ENCODE assay signal across 12 mouse cellular contexts in genomic region chr2:31169001-31169400, GRCm38 (mm10). TPM values are rescaled to one million over a fixed set of nuclear protein-coding genes. Genes with fewer than 3 reads are reported as not detected.
DNase-seq lines count a peak whose midpoint lies in the region; ATAC-seq and TF ChIP-seq lines count a peak whose summit lies in the region.
"Had no signal": no experiment of that assay in that cellular context is flagged by ENCODE, and none has a peak within 500 bp of the region (broad histone marks: within the 10 kb centered on the region; RNA-seq: fewer than 3 reads in every experiment).

No protein-coding gene starts in this region.

- DNase-seq in ES-E14 (ENCODE audit: low read depth, low spot score), result no peak
- peak; percentile 62 for DNase-seq in adrenal gland, postnatal 10 days
- peak; percentile 66 for DNase-seq in kidney, postnatal 10 days
- DNase-seq in midbrain, embryonic 11.5 days (ENCODE audit: low spot score, missing footprints), result no peak
- no peak for DNase-seq in urinary bladder, postnatal 36 days (ENCODE audit: low spot score in 2 of 2)
- no peak for DNase-seq in cerebellum, adult 9-11 months
- DNase-seq: embryo, embryonic 11 days; left cerebral cortex, postnatal 4 days had no signal

- no peak overlapping the region for H3K4me3 ChIP-seq in ES-E14 (ENCODE audit: insufficient read depth in 1 of 2, low read depth in 1 of 2, low read length in 2 of 2, poor library complexity in 1 of 2, severe bottlenecking in 1 of 2)
- no peak overlapping the region for H3K4me3 ChIP-seq in heart, embryonic 16.5 days (ENCODE audit: low read length)
- no peak overlapping the region for H3K4me3 ChIP-seq in midbrain, embryonic 11.5 days (ENCODE audit: low read depth, low read length)
- no peak overlapping the region for H3K4me3 ChIP-seq in forebrain, embryonic 13.5 days
- H3K4me3 ChIP-seq: midbrain, embryonic 12.5 days had no signal

- H3K27me3 ChIP-seq in heart, embryonic 16.5 days (ENCODE audit: control insufficient read depth, insufficient read depth, low read length), result no peaks in the 10 kb centered on the region
- no peaks in the 10 kb centered on the region for H3K27me3 ChIP-seq in midbrain, embryonic 11.5 days (ENCODE audit: control insufficient read depth, insufficient read depth, low read length)
- H3K27me3 ChIP-seq in forebrain, embryonic 13.5 days, result no peaks in the 10 kb centered on the region
- H3K27me3 ChIP-seq: midbrain, embryonic 12.5 days had no signal

- peak; percentile 42 for ATAC-seq in heart, embryonic 16.5 days (replicated peaks; ENCODE audit: extremely low read depth, insufficient read depth, low FRiP score)
- ATAC-seq in midbrain, embryonic 11.5 days (ENCODE audit: low FRiP score), result no peak
- ATAC-seq in forebrain, embryonic 13.5 days, result no peak
- ATAC-seq: forebrain, embryonic 16.5 days had no signal

- H3K4me1 ChIP-seq in ES-E14 (ENCODE audit: control insufficient read depth in 2 of 2, insufficient read depth in 2 of 2, low read length in 2 of 2, poor library complexity in 1 of 2), result peaks cover 12 to 26% of the 10 kb centered on the region in 2 experiments
- peaks cover 26% of the 10 kb centered on the region for H3K4me1 ChIP-seq in heart, embryonic 16.5 days (ENCODE audit: control insufficient read depth, insufficient read depth, low read length)
- 0 out of 2 replicates have a peak, but pooled peaks cover 3% of the 10 kb centered on the region for H3K4me1 ChIP-seq in midbrain, embryonic 11.5 days (ENCODE audit: control insufficient read depth, insufficient read depth, low read length)
- peaks cover 6% of the 10 kb centered on the region; the same call in 1 of the 2 replicates for H3K4me1 ChIP-seq in forebrain, embryonic 13.5 days

- peak overlapping the region; percentile 48; the same call in 1 of the 2 replicates for H3K27ac ChIP-seq in ES-E14 (ENCODE audit: insufficient read depth, low read depth, low read length, poor library complexity, severe bottlenecking)
- H3K27ac ChIP-seq in heart, embryonic 16.5 days (ENCODE audit: low read length), result peak overlapping the region; percentile 17
- H3K27ac ChIP-seq in midbrain, embryonic 11.5 days (ENCODE audit: low read depth, low read length), result no peak overlapping the region
- H3K27ac ChIP-seq in forebrain, embryonic 13.5 days, result no peak overlapping the region
- H3K27ac ChIP-seq: midbrain, embryonic 12.5 days had no signal

- peak overlapping the region; percentile 49 for H3K9ac ChIP-seq in ES-E14 (ENCODE audit: insufficient read depth, low read depth, low read length, poor library complexity, severe bottlenecking)
- H3K9ac ChIP-seq in heart, embryonic 16.5 days (ENCODE audit: low read length), result no peak overlapping the region
- H3K9ac ChIP-seq in midbrain, embryonic 11.5 days (ENCODE audit: low read length), result no peak overlapping the region
- H3K9ac ChIP-seq in forebrain, embryonic 13.5 days, result no peak overlapping the region
- H3K9ac ChIP-seq: midbrain, embryonic 12.5 days had no signal

- no peaks in the 10 kb centered on the region for H3K9me3 ChIP-seq in ES-E14 (ENCODE audit: control insufficient read depth, insufficient read depth, low read depth, low read length)
- no peaks in the 10 kb centered on the region for H3K9me3 ChIP-seq in heart, embryonic 16.5 days (replicated peaks; ENCODE audit: control insufficient read depth, low read length)
- H3K9me3 ChIP-seq in midbrain, embryonic 11.5 days (ENCODE audit: control insufficient read depth, low read length), result no peaks in the 10 kb centered on the region
- H3K9me3 ChIP-seq in forebrain, embryonic 13.5 days (replicated peaks), result no peaks in the 10 kb centered on the region
- H3K9me3 ChIP-seq: midbrain, embryonic 12.5 days had no signal

- peaks cover 36% of the 10 kb centered on the region for H3K36me3 ChIP-seq in ES-E14 (ENCODE audit: control insufficient read depth, insufficient read depth, low read length, poor library complexity, severe bottlenecking)
- H3K36me3 ChIP-seq in heart, embryonic 16.5 days (ENCODE audit: control insufficient read depth, insufficient read depth), result peaks cover 46% of the 10 kb centered on the region
- peaks cover 18% of the 10 kb centered on the region for H3K36me3 ChIP-seq in midbrain, embryonic 11.5 days (ENCODE audit: control insufficient read depth, insufficient read depth, low read length)
- H3K36me3 ChIP-seq in forebrain, embryonic 13.5 days (ENCODE audit: poor library complexity, severe bottlenecking), result peaks cover 76% of the 10 kb centered on the region

- in situ Hi-C loops in ES-E14 (cut with MboI; ENCODE audit: low sequenced_read_pairs in 2 of 2, unreplicated experiment in 2 of 2), result no loop called here

- WGBS in heart, embryonic 16.5 days, result 61% methylated on average over 10 of the region's 10 CpGs
- WGBS in midbrain, embryonic 11.5 days, result 86% methylated on average over 10 of the region's 10 CpGs
- whole genome bisulfite sequencing in forebrain, embryonic 13.5 days, result 92% methylated on average over 10 of the region's 10 CpGs

- H3K4me2 ChIP-seq in heart, embryonic 16.5 days (ENCODE audit: low read depth, low read length), result no peak overlapping the region
- no peak overlapping the region for H3K4me2 ChIP-seq in midbrain, embryonic 11.5 days
- no peak overlapping the region for H3K4me2 ChIP-seq in forebrain, embryonic 13.5 days
- H3K4me2 ChIP-seq: midbrain, embryonic 12.5 days had no signal

TF ChIP-seq in ES-E14, 5 proteins besides CTCF, POLR2A, EP300 and RAD21:
- peak; percentile 44; the same call in 1 of the 2 replicates for TF ChIP-seq MAFK (IDR thresholded peaks at IDR 0.05; ENCODE audit: insufficient read depth, low read depth, low read length)
- no peak for TF ChIP-seq ZC3H11A (IDR thresholded peaks at IDR 0.05; ENCODE audit: borderline replicate concordance, low read depth, low read length)
TF ChIP-seq in ES-E14: peak in this region for 1.

RNA-seq across cellular contexts. Expression of gene Gpr107, which starts 16.9 kb away (rescaled TPM):
- total RNA-seq in ES-E14 (2012; rRNA removed), result 111 and 156 TPM in 2 replicates
- 10 to 100 TPM; 41.7 to 56.4 TPM for total RNA-seq in adrenal gland, postnatal 10 days (2021)
- polyA plus RNA-seq in heart, embryonic 16.5 days (2015; fragmentation: Nextera tagmentation; extraction: Ambion mirVana), result 29.9 and 31.6 TPM in 2 replicates
- 26.5 and 27.8 TPM in 2 replicates for polyA plus RNA-seq in midbrain, embryonic 11.5 days (2014; fragmentation: Nextera tagmentation; extraction: Ambion mirVana)
- polyA plus RNA-seq in forebrain, embryonic 13.5 days (2015; fragmentation: Nextera tagmentation; extraction: Ambion mirVana), result 28.6 and 34.3 TPM in 2 replicates

RNA-seq across cellular contexts. Expression of gene Fnbp1, which starts 27.2 kb away (rescaled TPM):
- 15.1 and 16.5 TPM in 2 replicates for total RNA-seq in ES-E14 (2012; rRNA removed)
- 10 to 100 TPM; 48.1 to 58.5 TPM for total RNA-seq in adrenal gland, postnatal 10 days (2021)
- polyA plus RNA-seq in heart, embryonic 16.5 days (2015; fragmentation: Nextera tagmentation; extraction: Ambion mirVana), result 20.3 and 23.7 TPM in 2 replicates
- 10.8 and 11.5 TPM in 2 replicates for polyA plus RNA-seq in midbrain, embryonic 11.5 days (2014; fragmentation: Nextera tagmentation; extraction: Ambion mirVana)
- 12.5 and 12.7 TPM in 2 replicates for polyA plus RNA-seq in forebrain, embryonic 13.5 days (2015; fragmentation: Nextera tagmentation; extraction: Ambion mirVana)

Comparison
In these comparisons a context has a peak if more than half of its experiments do, and no peak if none do; other contexts are left out.
1. DNase-seq: peak in adrenal gland, postnatal 10 days (single experiment) and kidney, postnatal 10 days (single experiment); none in ES-E14 (single experiment), midbrain, embryonic 11.5 days (single experiment), urinary bladder, postnatal 36 days (0 of 2) and cerebellum, adult 9-11 months (single experiment).
2. H3K27ac ChIP-seq: peak in ES-E14 (single experiment) and heart, embryonic 16.5 days (single experiment); none in midbrain, embryonic 11.5 days (single experiment) and forebrain, embryonic 13.5 days (single experiment).